Mouse (Mus musculus) megakaryocyte, embryonic 14.5 days (primary cell): ENCODE measurements around the gene Apbb1.

Experiments used
- FLI1 ChIP-seq: IDR thresholded peaks from 2 replicates; pipeline ENCODE4 v1.6.1; 2012; ENCODE audit warnings: low read length, inconsistent platforms, mixed read lengths
- GATA1 ChIP-seq: IDR thresholded peaks from 3 replicates; pipeline ENCODE4 v1.6.1; 2012; ENCODE audit warnings: mixed read lengths, low read length, inconsistent platforms, borderline replicate concordance

- no peak for TF ChIP-seq GATA1
- TF ChIP-seq FLI1 = no peak
These were observed 10.7 kb downstream of the Apbb1 start for GRCm38 (mm10) chr7:105570756-105571155.
